Mouse (Mus musculus) brown adipose tissue, adult 24 weeks (tissue): ENCODE data around the gene Rps8. TPM values are rescaled to one million over a fixed set of nuclear protein-coding genes. Genes with fewer than 3 reads are reported as not detected.

ENCODE experiments used
- polyA plus RNA-seq: library from polyadenylated mRNA; stranded (reverse); fragments of >200 nt; gene quantifications from 2 replicates; pipeline ENCODE4 v1.2.4, GENCODE M21; 2012; ENCODE audit not compliant: missing spikeins, insufficient read depth, insufficient read length

The Rps8 gene
- polyA plus RNA-seq, 1 experiment: 544 TPM

Other genes with a start within 250 kb of the Rps8 start
- 97.3 and 145 TPM in 2 replicates for gene Urod, start 161.8 kb downstream of the Rps8 start, polyA plus RNA-seq
- 12.9 and 15.5 TPM in 2 replicates for gene Hectd3, start 160.9 kb downstream of the Rps8 start, polyA plus RNA-seq
- 22.6 TPM in 2 replicates for gene Eif2b3, start 136.8 kb downstream of the Rps8 start, polyA plus RNA-seq
- 1.2 and 1.5 TPM in 2 replicates for gene Ptch2, start 60.2 kb downstream of the Rps8 start, polyA plus RNA-seq
- 1.8 TPM in 1 of 2 replicates, not detected in the other for gene Btbd19, start 30.5 kb downstream of the Rps8 start, polyA plus RNA-seq
- not detected in 2 replicates for gene Tctex1d4, start 29.4 kb downstream of the Rps8 start, polyA plus RNA-seq
- gene Plk3, start 22.3 kb downstream of the Rps8 start, polyA plus RNA-seq: 0.71 and 2.5 TPM in 2 replicates
- not detected in 2 replicates for gene Kif2c, start 26.4 kb upstream of the Rps8 start, polyA plus RNA-seq
- gene Tmem53, start 95.7 kb upstream of the Rps8 start, polyA plus RNA-seq: 26.6 and 35.1 TPM in 2 replicates
- not detected in 2 replicates for gene Armh1, start 95.9 kb upstream of the Rps8 start, polyA plus RNA-seq